Mouse (Mus musculus): ENCODE data around the gene Mcm2. TPM values are rescaled to one million over a fixed set of nuclear protein-coding genes. Genes with fewer than 3 reads are reported as not detected.

Gene Mcm2
- polyA plus RNA-seq, 1 experiment from 2014 or later: 200 TPM

- H3K36me3 ChIP-seq (replicated peaks): peaks cover 32% of the 10 kb centered on the region
- H3K27ac ChIP-seq: peak within 1 kb of the TSS; percentile 87
- peak within 1 kb of the TSS; percentile 82 for H3K9ac ChIP-seq
- H3K27me3 ChIP-seq: 0 out of 2 replicates have a peak, but pooled peaks cover 3% of the 10 kb centered on the region
- H3K4me1 ChIP-seq: peaks cover 23% of the 10 kb centered on the region
- H3K4me3 ChIP-seq (replicated peaks): peak within 1 kb of the TSS; percentile 69
- WGBS: under 1% methylated on average over 66 of the region's 72 CpGs
- H3K9me3 ChIP-seq: no peaks in the 10 kb centered on the region
- H3K4me2 ChIP-seq: peak within 1 kb of the TSS; percentile 86
- peak; percentile 95 for ATAC-seq (ENCODE audit: low FRiP score)
Observed at GRCm38 (mm10) chr6:88841781-88842689, 56.5 kb downstream of the Mcm2 start, which contains the start of gene Abtb1. Gene Abtb1 (minus strand): TSS chr6:88841984.

DNA sequence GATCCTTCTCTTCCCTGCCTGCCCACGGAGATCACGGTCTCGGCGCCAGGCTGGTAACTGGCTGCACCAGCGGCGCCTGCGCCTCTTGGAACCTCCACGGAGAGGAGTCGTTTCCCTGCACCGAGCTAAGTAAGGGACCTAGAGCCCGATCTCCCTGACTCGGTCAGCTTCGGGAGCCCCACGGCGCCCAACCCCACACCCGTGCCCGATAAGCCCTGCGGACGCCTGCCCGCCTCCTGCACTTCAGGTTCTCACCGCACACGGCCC, 57.1 kb downstream of the Mcm2 start:
- Histone ChIP-seq H3K4me3 (replicated peaks) (peak overlapping the region; percentile 69), H3K27ac (peak overlapping the region; percentile 80), H3K4me2 (peak overlapping the region; percentile 86), H3K36me3 (replicated peaks) (peaks cover 33% of the 10 kb centered on the region), H3K27me3 (0 out of 2 replicates have a peak, but pooled peaks cover 3% of the 10 kb centered on the region), H3K9ac (peak overlapping the region; percentile 78), H3K9me3 (no peaks in the 10 kb centered on the region), H3K4me1 (peaks cover 23% of the 10 kb centered on the region)
- ATAC-seq (ENCODE audit: low FRiP score): no peak
- WGBS: under 1% methylated on average over 22 of the region's 22 CpGs

GRCm38 (mm10) chr6:88840791-88841513, 57.6 kb downstream of the Mcm2 start:
- 57% methylated on average over 9 of the region's 9 CpGs for WGBS
- peaks cover 36% of the 10 kb centered on the region for H3K36me3 ChIP-seq (replicated peaks)
- peak overlapping the region; percentile 78 for H3K9ac ChIP-seq
- H3K4me3 ChIP-seq (replicated peaks): peak overlapping the region; percentile 69
- H3K27me3 ChIP-seq: 0 out of 2 replicates have a peak, but pooled peaks cover 3% of the 10 kb centered on the region
- H3K9me3 ChIP-seq: no peaks in the 10 kb centered on the region
- H3K27ac ChIP-seq: peak overlapping the region; percentile 80
- H3K4me2 ChIP-seq: peak overlapping the region; percentile 86
- H3K4me1 ChIP-seq: peaks cover 23% of the 10 kb centered on the region
- ATAC-seq (ENCODE audit: low FRiP score): no peak

- Histone ChIP-seq H3K9me3 (no peaks in the 10 kb centered on the region), H3K4me3 (replicated peaks) (no peak overlapping the region), H3K27ac (no peak overlapping the region), H3K36me3 (replicated peaks) (peaks cover 31% of the 10 kb centered on the region), H3K9ac (peak overlapping the region; percentile 78; the same call in 1 of the 2 replicates), H3K27me3 (0 out of 2 replicates have a peak, but pooled peaks cover 3% of the 10 kb centered on the region), H3K4me2 (no peak overlapping the region), H3K4me1 (peaks cover 23% of the 10 kb centered on the region)
- 77% methylated on average over 3 of the region's 3 CpGs for WGBS
- ATAC-seq (ENCODE audit: low FRiP score): no peak
Observed at GRCm38 (mm10) chr6:88840211-88840610, 58.4 kb downstream of the Mcm2 start.

DNA sequence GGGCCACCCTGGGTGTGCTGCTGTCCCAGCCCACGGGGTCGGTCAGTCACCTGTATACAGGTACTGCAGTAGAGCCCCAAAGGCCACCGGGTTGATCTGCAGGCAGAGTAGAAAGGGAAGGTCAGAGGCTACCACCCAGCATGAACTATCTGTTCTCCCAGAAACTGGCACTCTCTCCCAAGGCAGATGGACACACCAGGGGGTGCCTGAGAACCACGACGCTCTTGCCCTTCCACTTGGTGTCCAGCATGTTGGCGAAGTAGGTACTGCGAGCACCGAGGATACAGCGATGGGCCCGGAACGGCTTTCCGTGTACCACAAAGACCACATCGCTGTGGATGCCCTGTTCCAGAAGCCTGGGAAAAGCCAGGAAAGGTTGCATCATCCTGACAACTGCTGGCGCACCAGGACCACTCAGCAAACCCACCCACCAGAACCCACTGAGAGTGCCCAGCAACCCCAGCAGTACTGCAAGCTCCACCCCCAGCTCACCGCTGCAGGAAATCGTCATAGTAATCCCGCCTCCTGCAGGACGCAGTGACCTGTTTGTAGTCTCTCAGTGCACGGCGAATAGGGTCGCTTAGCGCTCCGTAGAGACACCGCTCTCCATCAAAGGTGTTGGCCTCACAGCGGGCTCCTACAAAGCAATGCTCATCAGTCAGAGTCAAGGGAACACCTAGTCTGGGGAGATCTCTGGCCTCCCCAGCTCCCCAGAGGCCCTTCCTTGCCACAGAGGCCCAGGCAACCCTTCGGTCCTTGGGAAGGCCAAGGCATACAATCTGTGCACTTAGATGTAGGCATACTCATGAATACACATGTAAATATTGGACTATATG, 59.2 kb downstream of the Mcm2 start:
- H3K27ac ChIP-seq: no peak overlapping the region
- WGBS: 83% methylated on average over 26 of the region's 26 CpGs
- H3K9me3 ChIP-seq: no peaks in the 10 kb centered on the region
- no peak overlapping the region for H3K9ac ChIP-seq
- peaks cover 30% of the 10 kb centered on the region for H3K36me3 ChIP-seq (replicated peaks)
- H3K4me3 ChIP-seq (replicated peaks): no peak overlapping the region
- ATAC-seq (ENCODE audit: low FRiP score): no peak
- 0 out of 2 replicates have a peak, but pooled peaks cover 3% of the 10 kb centered on the region for H3K27me3 ChIP-seq
- peaks cover 23% of the 10 kb centered on the region for H3K4me1 ChIP-seq
- no peak overlapping the region for H3K4me2 ChIP-seq

DNA sequence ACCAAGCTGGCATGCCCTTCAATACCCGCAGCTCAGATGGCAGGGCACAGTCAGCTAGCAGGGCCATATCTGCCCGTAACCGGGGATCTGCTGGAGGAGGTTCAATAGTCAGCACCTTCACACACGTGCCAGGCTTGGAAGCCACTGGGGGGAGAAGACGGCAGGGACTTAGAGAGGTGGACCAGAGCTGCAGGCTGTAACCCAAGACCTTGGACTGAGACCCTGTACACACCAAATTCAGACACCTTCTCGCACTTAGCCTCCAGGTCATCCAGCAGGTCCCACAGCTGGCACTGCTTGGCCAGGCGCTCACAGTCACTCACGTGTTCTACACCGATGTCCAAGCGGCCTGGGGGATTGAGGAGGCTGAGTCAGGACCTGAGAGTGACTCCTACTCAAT, 60.0 kb downstream of the Mcm2 start:
- Histone ChIP-seq H3K36me3 (replicated peaks) (peaks cover 30% of the 10 kb centered on the region), H3K27ac (no peak overlapping the region), H3K9ac (no peak overlapping the region), H3K4me1 (peaks cover 23% of the 10 kb centered on the region), H3K27me3 (0 out of 2 replicates have a peak, but pooled peaks cover 3% of the 10 kb centered on the region), H3K9me3 (no peaks in the 10 kb centered on the region), H3K4me3 (replicated peaks) (no peak overlapping the region), H3K4me2 (no peak overlapping the region)
- 91% methylated on average over 10 of the region's 10 CpGs for WGBS
- no peak for ATAC-seq (ENCODE audit: low FRiP score)

DNA sequence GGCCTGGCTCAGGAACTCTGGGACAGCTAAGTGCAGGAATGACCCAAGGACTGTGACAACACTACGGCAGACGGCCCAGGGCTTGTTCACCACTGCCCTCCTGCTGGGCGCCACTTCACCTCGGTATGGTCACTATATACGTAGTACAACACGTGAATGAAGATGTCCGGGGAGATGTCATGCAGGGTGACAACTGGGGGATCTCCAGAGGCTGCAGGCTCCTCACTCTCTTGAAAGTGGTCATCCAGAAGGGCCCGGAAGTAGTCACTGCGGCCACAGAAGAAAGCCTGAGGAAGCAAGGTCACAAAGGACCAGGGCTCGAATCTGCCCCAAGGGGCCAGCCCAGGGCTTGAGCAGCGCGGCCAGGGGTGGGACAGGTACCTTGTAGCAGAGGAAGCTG, 60.6 kb downstream of the Mcm2 start:
- H3K27me3 ChIP-seq: no peaks in the 10 kb centered on the region
- no peak overlapping the region for H3K4me2 ChIP-seq
- H3K27ac ChIP-seq: no peak overlapping the region
- WGBS: 91% methylated on average over 12 of the region's 12 CpGs
- no peak for ATAC-seq (ENCODE audit: low FRiP score)
- no peak overlapping the region for H3K9ac ChIP-seq
- H3K4me1 ChIP-seq: peaks cover 18% of the 10 kb centered on the region
- no peaks in the 10 kb centered on the region for H3K9me3 ChIP-seq
- no peak overlapping the region for H3K4me3 ChIP-seq (replicated peaks)
- H3K36me3 ChIP-seq (replicated peaks): peaks cover 30% of the 10 kb centered on the region

- 91% methylated on average over 28 of the region's 28 CpGs for WGBS
- no peak for ATAC-seq (ENCODE audit: low FRiP score)
- H3K4me3 ChIP-seq (replicated peaks): no peak overlapping the region
- peaks cover 11% of the 10 kb centered on the region for H3K4me1 ChIP-seq
- no peak overlapping the region for H3K27ac ChIP-seq
- H3K9ac ChIP-seq: no peak overlapping the region
- no peak overlapping the region for H3K4me2 ChIP-seq
- H3K36me3 ChIP-seq (replicated peaks): peaks cover 30% of the 10 kb centered on the region
- no peaks in the 10 kb centered on the region for H3K27me3 ChIP-seq
- no peaks in the 10 kb centered on the region for H3K9me3 ChIP-seq
Observed at GRCm38 (mm10) chr6:88836178-88836819, 62.3 kb downstream of the Mcm2 start.

- Histone ChIP-seq H3K9ac (no peak overlapping the region), H3K9me3 (no peaks in the 10 kb centered on the region), H3K4me2 (no peak overlapping the region), H3K4me1 (no peaks in the 10 kb centered on the region; the same call in 1 of the 2 replicates), H3K27me3 (no peaks in the 10 kb centered on the region), H3K27ac (no peak overlapping the region), H3K4me3 (replicated peaks) (no peak overlapping the region), H3K36me3 (replicated peaks) (peaks cover 30% of the 10 kb centered on the region)
- ATAC-seq (ENCODE audit: low FRiP score): no peak
- WGBS: 86% methylated on average over 5 of the region's 5 CpGs
Observed at GRCm38 (mm10) chr6:88835047-88835446, 63.5 kb downstream of the Mcm2 start.

Measured in forebrain, embryonic 12.5 days (tissue).